ENCODE assay signal across 17 mouse cellular contexts in genomic region chr15:54177221-54177620, GRCm38 (mm10).
"Had no signal": no experiment of that assay in that cellular context is flagged by ENCODE, and none has a peak within 500 bp of the region (broad histone marks: within the 10 kb centered on the region; RNA-seq: fewer than 3 reads in every experiment).

No protein-coding gene starts in this region.

- H3K36me3 ChIP-seq: limb, embryonic 13.5 days; liver, embryonic 13.5 days; midbrain, embryonic 12.5 days; midbrain, embryonic 15.5 days; neural tube, embryonic 12.5 days; neural tube, embryonic 15.5 days; stomach, embryonic 15.5 days had no signal

- H3K4me2 ChIP-seq: limb, embryonic 13.5 days; liver, embryonic 13.5 days; midbrain, embryonic 12.5 days; midbrain, embryonic 15.5 days; neural tube, embryonic 12.5 days; neural tube, embryonic 15.5 days; stomach, embryonic 15.5 days had no signal

- H3K27ac ChIP-seq: layer of hippocampus, adult 2 months; limb, embryonic 13.5 days; liver, embryonic 13.5 days; midbrain, embryonic 12.5 days; midbrain, embryonic 15.5 days; neural tube, embryonic 12.5 days; neural tube, embryonic 15.5 days; stomach, embryonic 15.5 days had no signal

- ATAC-seq: midbrain, embryonic 15.5 days had no signal

- H3K9me3 ChIP-seq: limb, embryonic 13.5 days; midbrain, embryonic 12.5 days; midbrain, embryonic 15.5 days; neural tube, embryonic 12.5 days; neural tube, embryonic 15.5 days; stomach, embryonic 15.5 days had no signal

- H3K27me3 ChIP-seq: limb, embryonic 13.5 days; liver, embryonic 13.5 days; midbrain, embryonic 12.5 days; midbrain, embryonic 15.5 days; neural tube, embryonic 12.5 days; neural tube, embryonic 15.5 days; stomach, embryonic 15.5 days had no signal

- H3K4me3 ChIP-seq: layer of hippocampus, adult 2 months; limb, embryonic 13.5 days; liver, embryonic 13.5 days; midbrain, embryonic 12.5 days; midbrain, embryonic 15.5 days; neural tube, embryonic 12.5 days; neural tube, embryonic 15.5 days; stomach, embryonic 15.5 days had no signal

- H3K9ac ChIP-seq: limb, embryonic 13.5 days; liver, embryonic 13.5 days; midbrain, embryonic 12.5 days; midbrain, embryonic 15.5 days; neural tube, embryonic 12.5 days; neural tube, embryonic 15.5 days; stomach, embryonic 15.5 days had no signal

- H3K4me1 ChIP-seq: limb, embryonic 13.5 days; liver, embryonic 13.5 days; midbrain, embryonic 12.5 days; midbrain, embryonic 15.5 days; neural tube, embryonic 12.5 days; neural tube, embryonic 15.5 days; stomach, embryonic 15.5 days had no signal

- DNase-seq: kidney, adult 18-20 months; kidney, adult 9 months; kidney, postnatal 25 days; liver, embryonic 13.5 days; lung, adult 2 months; lung, postnatal 14 days; lung, postnatal 4 days; right cerebral cortex, postnatal 14 days; right cerebral cortex, postnatal 4 days; thymus, postnatal 25 days had no signal
